Mouse (Mus musculus): Measurements from ENCODE around the gene Slc25a12.

- TF ChIP-seq POLR2A (IDR thresholded peaks at IDR 0.05; ENCODE audit: low read depth, low read length) (no peak), CTCF (IDR thresholded peaks at IDR 0.05; ENCODE audit: extremely low read depth, insufficient read length, insufficient replicate concordance, low read depth, low read length) (no peak)
Measured at GRCm38 (mm10) chr2:71243058-71243672, 124.4 kb downstream of the Slc25a12 start.

All from small intestine, adult 2 months (tissue).